In genomic region chr11:88952117-88952516, GRCm38 (mm10) we compare ENCODE assay signal across 30 mouse cellular contexts. TPM values are rescaled to one million over a fixed set of nuclear protein-coding genes. Genes with fewer than 3 reads are reported as not detected.
DNase-seq lines count a peak whose midpoint lies in the region; ATAC-seq and TF ChIP-seq lines count a peak whose summit lies in the region.
"Had no signal": no experiment of that assay in that cellular context is flagged by ENCODE, and none has a peak within 500 bp of the region (broad histone marks: within the 10 kb centered on the region; RNA-seq: fewer than 3 reads in every experiment).

No protein-coding gene starts in this region.

- no peak; the same call in 1 of the 2 replicates for TF ChIP-seq RAD21 in CH12.LX (IDR thresholded peaks at IDR 0.05; ENCODE audit: low read depth, low read length)

- TF ChIP-seq POLR2A in CH12.LX (IDR thresholded peaks at IDR 0.05; ENCODE audit: low read depth, low read length) (no peak), ES-Bruce4 (IDR thresholded peaks at IDR 0.05; ENCODE audit: insufficient read depth, low read length) (no peak)

- H3K36me3 ChIP-seq in CH12.LX (replicated peaks in 1 of 2; ENCODE audit: control insufficient read depth in 1 of 2, insufficient read depth in 1 of 2, low read length in 1 of 2) (peaks cover 15 to 44% of the 10 kb centered on the region in 2 experiments), ES-Bruce4 (ENCODE audit: control insufficient read depth, insufficient read depth, low read length, poor library complexity, severe bottlenecking) (peaks cover 22% of the 10 kb centered on the region)
- peaks cover 50% of the 10 kb centered on the region for H3K36me3 ChIP-seq in midbrain, embryonic 10.5 days
- H3K36me3 ChIP-seq in hindbrain, embryonic 11.5 days (ENCODE audit: control insufficient read depth, insufficient read depth, low read length), result no peaks in the 10 kb centered on the region
- H3K36me3 ChIP-seq: G1E had no signal

- ATAC-seq in hindbrain, embryonic 11.5 days (ENCODE audit: low FRiP score), result no peak
- ATAC-seq: activated CD4-positive, CD25-positive, alpha-beta regulatory T cell, adult 4 months; CD4-positive, CD25-positive, alpha-beta regulatory T cell, adult 4 months; forebrain, embryonic 14.5 days; forebrain, embryonic 16.5 days; Patski had no signal

- H3K9me3 ChIP-seq in CH12.LX (replicated peaks; ENCODE audit: low read length) (no peaks in the 10 kb centered on the region), ES-Bruce4 (replicated peaks; ENCODE audit: control insufficient read depth, insufficient read depth, low read length, poor library complexity, severe bottlenecking) (no peaks in the 10 kb centered on the region)
- no peaks in the 10 kb centered on the region for H3K9me3 ChIP-seq in midbrain, embryonic 10.5 days (replicated peaks)
- no peaks in the 10 kb centered on the region for H3K9me3 ChIP-seq in hindbrain, embryonic 11.5 days (ENCODE audit: control insufficient read depth, low read length)
- H3K9me3 ChIP-seq: embryonic facial prominence, embryonic 13.5 days; embryonic facial prominence, embryonic 15.5 days; forebrain, embryonic 10.5 days; forebrain, embryonic 12.5 days; G1E had no signal

- peak overlapping the region; percentile 79 for H3K27ac ChIP-seq in CH12.LX (ENCODE audit: insufficient read depth, low read depth)
- peak overlapping the region; percentile 51 for H3K27ac ChIP-seq in ES-Bruce4 (ENCODE audit: insufficient read depth, low read length)
- H3K27ac ChIP-seq in midbrain, embryonic 10.5 days (replicated peaks), result no peak overlapping the region
- H3K27ac ChIP-seq in hindbrain, embryonic 11.5 days (ENCODE audit: low read depth, low read length), result no peak overlapping the region
- H3K27ac ChIP-seq: embryonic facial prominence, embryonic 13.5 days; embryonic facial prominence, embryonic 15.5 days; forebrain, embryonic 10.5 days; forebrain, embryonic 12.5 days had no signal

- peaks cover 39% of the 10 kb centered on the region for H3K79me2 ChIP-seq in CH12.LX (replicated peaks; ENCODE audit: control insufficient read depth, extremely low read depth, insufficient read depth, poor library complexity, severe bottlenecking)

- DNase-seq in 3T3-L1 (ENCODE audit: low read depth, low spot score), result peak; percentile 29
- DNase-seq in CH12.LX (ENCODE audit: extremely low read depth), result peak; percentile 91
- peak; percentile 50 for DNase-seq in induced T-regulatory cell, adult 2 months (ENCODE audit: low read depth)
- DNase-seq in midbrain, embryonic 10.5 days (ENCODE audit: low spot score), result no peak
- DNase-seq in hindbrain, embryonic 11.5 days (ENCODE audit: low spot score), result no peak
- DNase-seq in thymus, postnatal 14 days, result no peak
- DNase-seq: adrenal gland, adult 8-10 months; adrenal gland, postnatal 14 days; adrenal gland, postnatal 36 days; B cell, adult 2 months; cerebellum, adult 11-12 months; cerebellum, adult 2 months; cerebellum, adult 9-10 months; cerebellum, postnatal 10 days; cerebellum, postnatal 25 days had no signal

- TF ChIP-seq CTCF in CH12.LX (conservative IDR thresholded peaks at IDR 0.05 in 1 of 2, IDR thresholded peaks at IDR 0.05 in 1 of 2; ENCODE audit: low read depth in 2 of 2, low read length in 2 of 2) (no peak), ES-Bruce4 (IDR thresholded peaks at IDR 0.05; ENCODE audit: low read depth, low read length) (no peak)

- peak overlapping the region in 2 of 3 experiments; percentile 3 to 11 for H3K4me3 ChIP-seq in CH12.LX (replicated peaks in 1 of 3; ENCODE audit: low read depth in 2 of 3, low read length in 2 of 3, poor library complexity in 1 of 3)
- H3K4me3 ChIP-seq in ES-Bruce4 (ENCODE audit: low read depth, low read length), result peak overlapping the region; percentile 22
- no peak overlapping the region for H3K4me3 ChIP-seq in midbrain, embryonic 10.5 days
- H3K4me3 ChIP-seq in hindbrain, embryonic 11.5 days (ENCODE audit: low read depth, low read length), result no peak overlapping the region
- H3K4me3 ChIP-seq: embryonic facial prominence, embryonic 13.5 days; embryonic facial prominence, embryonic 15.5 days; erythroblast, embryonic 14.5 days; forebrain, embryonic 10.5 days; forebrain, embryonic 12.5 days had no signal

- WGBS in midbrain, embryonic 10.5 days, result 94% methylated on average over 5 of the region's 5 CpGs
- WGBS in hindbrain, embryonic 11.5 days, result 89% methylated on average over 5 of the region's 5 CpGs

- no peaks in the 10 kb centered on the region for H3K27me3 ChIP-seq in CH12.LX (replicated peaks)
- H3K27me3 ChIP-seq in ES-Bruce4 (ENCODE audit: control insufficient read depth, insufficient read depth, low read length, poor library complexity, severe bottlenecking), result no peaks in the 10 kb centered on the region
- no peaks in the 10 kb centered on the region for H3K27me3 ChIP-seq in midbrain, embryonic 10.5 days (ENCODE audit: low read depth, poor library complexity, severe bottlenecking)
- no peaks in the 10 kb centered on the region for H3K27me3 ChIP-seq in hindbrain, embryonic 11.5 days (ENCODE audit: control insufficient read depth, insufficient read depth, low read length)
- H3K27me3 ChIP-seq: embryonic facial prominence, embryonic 13.5 days; embryonic facial prominence, embryonic 15.5 days; forebrain, embryonic 12.5 days; Patski had no signal

- dilution Hi-C loops in CH12.LX (cut with MboI; ENCODE audit: extremely low pct_ligation_motif_present, extremely low pct_unique_long_range_greater_than_20kb, low sequenced_read_pairs), result no loop called here

- in situ Hi-C loops in CH12.LX (cut with MboI; ENCODE audit: low pct_ligation_motif_present, low pct_unique_long_range_greater_than_20kb, low sequenced_read_pairs), result loop anchor here (5.0 kb wide), 2 partner anchors 45 to 100 kb away; no protein-coding TSS in a partner anchor

- TF ChIP-seq EP300 in CH12.LX (IDR thresholded peaks at IDR 0.05; ENCODE audit: low read length) (peak; percentile 95), ES-Bruce4 (IDR thresholded peaks at IDR 0.05; ENCODE audit: insufficient read depth, low read depth, low read length) (no peak)

- H3K4me1 ChIP-seq in CH12.LX (ENCODE audit: control insufficient read depth in 1 of 2, insufficient read depth in 2 of 2), result peaks cover 23 to 65% of the 10 kb centered on the region in 2 experiments
- peaks cover 2% of the 10 kb centered on the region for H3K4me1 ChIP-seq in ES-Bruce4 (ENCODE audit: control insufficient read depth, insufficient read depth, low read length)
- H3K4me1 ChIP-seq in midbrain, embryonic 10.5 days, result peaks cover 23% of the 10 kb centered on the region
- H3K4me1 ChIP-seq in hindbrain, embryonic 11.5 days (replicated peaks; ENCODE audit: control insufficient read depth, insufficient read depth, low read length), result no peaks in the 10 kb centered on the region

- 0 out of 2 replicates have a peak overlapping the region, but pooled peaks have one; percentile 2 for H3K9ac ChIP-seq in CH12.LX (ENCODE audit: insufficient read depth, low read depth)
- 0 out of 2 replicates have a peak overlapping the region, but pooled peaks have one; percentile 7 for H3K9ac ChIP-seq in ES-Bruce4 (ENCODE audit: low read depth, poor library complexity, severe bottlenecking)
- no peak overlapping the region for H3K9ac ChIP-seq in hindbrain, embryonic 11.5 days (ENCODE audit: low read depth, low read length)
- H3K9ac ChIP-seq: embryonic facial prominence, embryonic 13.5 days; embryonic facial prominence, embryonic 15.5 days; forebrain, embryonic 12.5 days had no signal

- peak overlapping the region; percentile 98 for H3K4me2 ChIP-seq in CH12.LX (ENCODE audit: insufficient read depth, low read depth, poor library complexity, severe bottlenecking)
- no peak overlapping the region for H3K4me2 ChIP-seq in hindbrain, embryonic 11.5 days (replicated peaks; ENCODE audit: low read depth, low read length)
- H3K4me2 ChIP-seq: embryonic facial prominence, embryonic 13.5 days; embryonic facial prominence, embryonic 15.5 days; forebrain, embryonic 12.5 days had no signal

TF ChIP-seq in CH12.LX, 34 proteins besides CTCF, POLR2A, EP300 and RAD21 (continues in another document):
- TF ChIP-seq JUN (IDR thresholded peaks at IDR 0.05; ENCODE audit: insufficient read depth, low read depth, low read length) (peak; percentile 93), CHD2 (IDR thresholded peaks at IDR 0.05; ENCODE audit: low read length) (peak; percentile 62), BHLHE40 (IDR thresholded peaks at IDR 0.05; ENCODE audit: low read depth, low read length) (peak; percentile 96), ELF1 (IDR thresholded peaks at IDR 0.05; ENCODE audit: low read depth, low read length) (peak; percentile 18; the same call in 1 of the 2 replicates)

RNA-seq across cellular contexts. Expression of gene Scpep1, which starts 3.1 kb away (rescaled TPM):
- 98.9 and 121 TPM in 2 replicates for total RNA-seq in CH12.LX (2012; rRNA removed)
- 84.5 and 101 TPM in 2 replicates for total RNA-seq in CH12.LX (2014; rRNA removed)
- 202 and 210 TPM in 2 replicates for polyA plus RNA-seq in CH12.LX (2012; ENCODE audit: insufficient read length, low read depth)
- 186 and 188 TPM in 2 replicates for polyA plus RNA-seq in ES-Bruce4 (2011; ENCODE audit: insufficient read depth, insufficient read length, low read depth, missing spikeins)
- 75.5 and 81.0 TPM in 2 replicates for polyA plus RNA-seq in midbrain, embryonic 10.5 days (2016; fragmentation: Nextera tagmentation; extraction: Ambion mirVana)
- 59.4 and 61.8 TPM in 2 replicates for polyA plus RNA-seq in hindbrain, embryonic 11.5 days (2014; fragmentation: Nextera tagmentation; extraction: Ambion mirVana)

RNA-seq across cellular contexts. Expression of gene Elobl, which starts 14.6 kb away (rescaled TPM):
- not detected in 2 replicates for total RNA-seq in CH12.LX (2012; rRNA removed)
- total RNA-seq in CH12.LX (2014; rRNA removed), result not detected in 2 replicates
- not detected in 2 replicates for polyA plus RNA-seq in CH12.LX (2012; ENCODE audit: insufficient read length, low read depth)
- polyA plus RNA-seq in ES-Bruce4 (2011; ENCODE audit: insufficient read depth, insufficient read length, low read depth, missing spikeins), result 12.6 and 13.8 TPM in 2 replicates
- polyA plus RNA-seq in midbrain, embryonic 10.5 days (2016; fragmentation: Nextera tagmentation; extraction: Ambion mirVana), result not detected in 2 replicates
- not detected in 2 replicates for polyA plus RNA-seq in hindbrain, embryonic 11.5 days (2014; fragmentation: Nextera tagmentation; extraction: Ambion mirVana)
- total RNA-seq: adrenal gland, adult 18-20 months; adrenal gland, adult 8-10 months; adrenal gland, postnatal 14 days; adrenal gland, postnatal 36 days; G1E had no signal
- polyA plus RNA-seq: activated CD4-positive, CD25-positive, alpha-beta regulatory T cell, adult 4 months; CD4-positive, CD25-positive, alpha-beta regulatory T cell, adult 4 months; cerebellum, adult 2 months; cortical plate, adult 2 months; embryonic facial prominence, embryonic 11.5 days; embryonic facial prominence, embryonic 13.5 days; embryonic facial prominence, embryonic 15.5 days; erythroblast, embryonic 14.5 days; forebrain, embryonic 10.5 days; forebrain, embryonic 12.5 days; forebrain, embryonic 14.5 days; forebrain, embryonic 16.5 days; G1E had no signal

RNA-seq across cellular contexts. Expression of gene Coil, which starts 17.9 kb away (rescaled TPM):
- total RNA-seq in CH12.LX (2012; rRNA removed), result 28.5 and 33.0 TPM in 2 replicates
- 37.4 and 41.3 TPM in 2 replicates for total RNA-seq in CH12.LX (2014; rRNA removed)
- polyA plus RNA-seq in CH12.LX (2012; ENCODE audit: insufficient read length, low read depth), result 35.2 and 35.4 TPM in 2 replicates
- polyA plus RNA-seq in ES-Bruce4 (2011; ENCODE audit: insufficient read depth, insufficient read length, low read depth, missing spikeins), result 32.7 and 33.5 TPM in 2 replicates
- 29.9 and 30.3 TPM in 2 replicates for polyA plus RNA-seq in midbrain, embryonic 10.5 days (2016; fragmentation: Nextera tagmentation; extraction: Ambion mirVana)
- polyA plus RNA-seq in hindbrain, embryonic 11.5 days (2014; fragmentation: Nextera tagmentation; extraction: Ambion mirVana), result 18.5 and 18.8 TPM in 2 replicates

RNA-seq across cellular contexts. Expression of gene Trim25, which starts 47.1 kb away (rescaled TPM):
- 19.5 and 20.1 TPM in 2 replicates for total RNA-seq in CH12.LX (2012; rRNA removed)
- 5.1 and 6.1 TPM in 2 replicates for total RNA-seq in CH12.LX (2014; rRNA removed)
- 41.2 and 48.3 TPM in 2 replicates for polyA plus RNA-seq in CH12.LX (2012; ENCODE audit: insufficient read length, low read depth)
- 47.3 and 49.9 TPM in 2 replicates for polyA plus RNA-seq in ES-Bruce4 (2011; ENCODE audit: insufficient read depth, insufficient read length, low read depth, missing spikeins)
- polyA plus RNA-seq in midbrain, embryonic 10.5 days (2016; fragmentation: Nextera tagmentation; extraction: Ambion mirVana), result 3.0 and 3.3 TPM in 2 replicates
- 3.6 and 3.8 TPM in 2 replicates for polyA plus RNA-seq in hindbrain, embryonic 11.5 days (2014; fragmentation: Nextera tagmentation; extraction: Ambion mirVana)

Comparison
In these comparisons a context has a peak if more than half of its experiments do, and no peak if none do; other contexts are left out.
1. DNase-seq: peak in 3T3-L1 (single experiment), CH12.LX (single experiment) and induced T-regulatory cell, adult 2 months (single experiment); none in midbrain, embryonic 10.5 days (single experiment), hindbrain, embryonic 11.5 days (single experiment) and thymus, postnatal 14 days (single experiment).
2. H3K27ac ChIP-seq: peak in CH12.LX (single experiment) and ES-Bruce4 (single experiment); none in midbrain, embryonic 10.5 days (single experiment) and hindbrain, embryonic 11.5 days (single experiment).
3. H3K4me3 ChIP-seq: peak in CH12.LX (2 of 3) and ES-Bruce4 (single experiment); none in midbrain, embryonic 10.5 days (single experiment) and hindbrain, embryonic 11.5 days (single experiment).
4. RNA of gene Elobl, which starts 14.6 kb away (polyA plus RNA-seq): 12.6 to 13.8 TPM in ES-Bruce4; not detected in CH12.LX, not detected in midbrain, embryonic 10.5 days and not detected in hindbrain, embryonic 11.5 days; every median in the first group is over 10 times any median in the second.